Mouse (Mus musculus) MEL (cell line): ENCODE measurements around the gene Ttc24. TPM values are rescaled to one million over a fixed set of nuclear protein-coding genes. Genes with fewer than 3 reads are reported as not detected.
A peak's percentile ranks its signal among the peaks of the same experiment; 100 is the strongest.

Experiments used
- DNase-seq: peaks from one replicate; pipeline ENCODE4 v3.0.0; 2011; ENCODE audit warnings: low read depth, low spot score
- H3K27ac ChIP-seq: 2 replicates; pipeline ENCODE4 v1.5.1; 2012; ENCODE audit warnings: low read depth, mild to moderate bottlenecking, control low read depth, low read length, moderate library complexity; ENCODE audit not compliant: control insufficient read depth
- H3K27me3 ChIP-seq, 2 experiments: fragments of 150-350 bp in 1 of 2; sonication (generic) in 1 of 2; 2 replicates each; pipeline ENCODE4 v1.6.1; 2012; ENCODE audit warnings: low read length in 2 of 2, mild to moderate bottlenecking in 2 of 2, improper control_type of control experiment in 1 of 2, moderate library complexity in 1 of 2; ENCODE audit not compliant: insufficient read depth in 2 of 2, control insufficient read depth in 1 of 2
- H3K36me3 ChIP-seq, 2 experiments: 2 replicates each; pipeline ENCODE4 v1.6.1; 2012 to 2014; ENCODE audit warnings: low read length in 2 of 2, improper control_type of control experiment in 1 of 2, inconsistent platforms in 1 of 2, mild to moderate bottlenecking in 1 of 2; ENCODE audit not compliant: insufficient read depth in 2 of 2, control insufficient read depth in 1 of 2
- H3K4me1 ChIP-seq, 2 experiments: fragments of 150-350 bp in 1 of 2; sonication (generic) in 1 of 2; 2 replicates each; pipeline ENCODE4 v1.6.1; 2012; ENCODE audit warnings: low read length in 2 of 2, improper control_type of control experiment in 1 of 2, mild to moderate bottlenecking in 1 of 2; ENCODE audit not compliant: insufficient read depth in 2 of 2, control insufficient read depth in 1 of 2
- H3K4me3 ChIP-seq, 2 experiments: fragments of 150-350 bp in 1 of 2; sonication (generic) in 1 of 2; 2 replicates each; pipeline ENCODE4 v1.5.1; 2012; ENCODE audit warnings: low read depth in 2 of 2, low read length in 2 of 2, mild to moderate bottlenecking in 2 of 2, moderate library complexity in 2 of 2, control low read depth in 1 of 2, improper control_type of control experiment in 1 of 2; ENCODE audit not compliant: control insufficient read depth in 1 of 2, insufficient read depth in 1 of 2
- H3K79me2 ChIP-seq: 2 replicates; pipeline ENCODE4 v1.6.1; 2012; ENCODE audit warnings: mild to moderate bottlenecking, low read length, moderate library complexity; ENCODE audit not compliant: control insufficient read depth, poor library complexity, insufficient read depth
- H3K9ac ChIP-seq: 2 replicates; pipeline ENCODE4 v1.6.1; 2012; ENCODE audit warnings: low read depth, mild to moderate bottlenecking, control low read depth, low read length, moderate library complexity; ENCODE audit not compliant: control insufficient read depth, poor library complexity, severe bottlenecking
- H3K9me3 ChIP-seq: fragments of 150-350 bp; sonication (generic); replicated peaks from 2 replicates; pipeline ENCODE4 v1.6.1; 2012; ENCODE audit warnings: mild to moderate bottlenecking, low read length, improper control_type of control experiment, moderate library complexity; ENCODE audit not compliant: insufficient read depth
- BHLHE40 ChIP-seq: IDR thresholded peaks from 2 replicates; pipeline ENCODE4 v1.6.1; 2012; ENCODE audit warnings: low read depth, mild to moderate bottlenecking, inconsistent platforms, low read length, improper control_type of control experiment, borderline replicate concordance
- E2F4 ChIP-seq: IDR thresholded peaks from 2 replicates; pipeline ENCODE4 v1.6.1; 2011; ENCODE audit warnings: low read depth, low read length, improper control_type of control experiment, borderline replicate concordance
- EP300 ChIP-seq, 2 experiments: IDR thresholded peaks; 2 replicates each; pipeline ENCODE4 v1.6.1; 2011; ENCODE audit warnings: improper control_type of control experiment in 2 of 2, low read length in 2 of 2, low read depth in 1 of 2, mild to moderate bottlenecking in 1 of 2
- HCFC1 ChIP-seq: IDR thresholded peaks from 2 replicates; pipeline ENCODE4 v1.6.1; 2012; ENCODE audit warnings: low read depth, mild to moderate bottlenecking, inconsistent platforms, low read length, improper control_type of control experiment, moderate library complexity
- JUND ChIP-seq: IDR thresholded peaks from 2 replicates; pipeline ENCODE4 v1.6.1; 2011; ENCODE audit warnings: low read depth, mild to moderate bottlenecking, improper control_type of control experiment, low read length
- KAT2A ChIP-seq: conservative IDR thresholded peaks from 2 replicates; pipeline ENCODE4 v1.6.1; 2012; ENCODE audit warnings: low read depth, low read length, improper control_type of control experiment, inconsistent platforms
- MAX ChIP-seq: IDR thresholded peaks from 2 replicates; pipeline ENCODE4 v1.6.1; 2011; ENCODE audit warnings: low read length, improper control_type of control experiment
- MAZ ChIP-seq: IDR thresholded peaks from 2 replicates; pipeline ENCODE4 v1.6.1; 2012; ENCODE audit warnings: low read depth, mild to moderate bottlenecking, inconsistent platforms, low read length, improper control_type of control experiment
- MEF2A ChIP-seq: IDR thresholded peaks from 2 replicates; pipeline ENCODE4 v1.6.1; 2014; ENCODE audit warnings: low read depth, mild to moderate bottlenecking, inconsistent platforms, low read length, improper control_type of control experiment; ENCODE audit not compliant: poor library complexity, insufficient replicate concordance, severe bottlenecking; ENCODE audit errors: extremely low read depth
- MXI1 ChIP-seq: IDR thresholded peaks from 2 replicates; pipeline ENCODE4 v1.6.1; 2011; ENCODE audit warnings: mild to moderate bottlenecking, low read depth, low read length, improper control_type of control experiment
- MYC ChIP-seq: IDR thresholded peaks from 2 replicates; pipeline ENCODE4 v1.6.1; 2011; ENCODE audit warnings: low read depth, mild to moderate bottlenecking, low read length, improper control_type of control experiment, moderate library complexity
- NELFE ChIP-seq: IDR thresholded peaks from 2 replicates; pipeline ENCODE4 v1.6.1; 2011; ENCODE audit warnings: low read depth, low read length, improper control_type of control experiment
- POLR2A ChIP-seq, 2 experiments: IDR thresholded peaks; 2 replicates each; pipeline ENCODE4 v1.6.1; 2011 to 2012; ENCODE audit warnings: low read length in 2 of 2, mild to moderate bottlenecking in 2 of 2, control low read depth in 1 of 2, improper control_type of control experiment in 1 of 2, low read depth in 1 of 2, moderate library complexity in 1 of 2; ENCODE audit not compliant: control insufficient read depth in 1 of 2, insufficient read depth in 1 of 2, poor library complexity in 1 of 2
- POLR2AphosphoS2 ChIP-seq: IDR thresholded peaks from 2 replicates; pipeline ENCODE4 v1.6.1; 2011; ENCODE audit warnings: low read length, improper control_type of control experiment
- TAL1 ChIP-seq: IDR thresholded peaks from 2 replicates; pipeline ENCODE4 v1.6.1; 2012; ENCODE audit warnings: mild to moderate bottlenecking, inconsistent platforms, low read length, moderate library complexity, mixed read lengths
- TBP ChIP-seq: IDR thresholded peaks from 2 replicates; pipeline ENCODE4 v1.8.0; 2011; ENCODE audit warnings: low read depth, low read length, improper control_type of control experiment
- TCF12 ChIP-seq: IDR thresholded peaks from 2 replicates; pipeline ENCODE4 v1.6.1; 2014; ENCODE audit warnings: low read depth, mild to moderate bottlenecking, inconsistent platforms, low read length, improper control_type of control experiment, moderate library complexity
- USF2 ChIP-seq, 2 experiments: IDR thresholded peaks; 2 replicates each; pipeline ENCODE4 v1.6.1; 2011 to 2012; ENCODE audit warnings: improper control_type of control experiment in 2 of 2, low read length in 2 of 2, borderline replicate concordance in 1 of 2, inconsistent platforms in 1 of 2, low read depth in 1 of 2, mild to moderate bottlenecking in 1 of 2; ENCODE audit not compliant: insufficient read depth in 1 of 2
- ZMIZ1 ChIP-seq: IDR thresholded peaks from 2 replicates; pipeline ENCODE4 v1.6.1; 2012; ENCODE audit warnings: low read depth, mild to moderate bottlenecking, inconsistent platforms, low read length, improper control_type of control experiment, moderate library complexity
- polyA plus RNA-seq, 2 experiments: library from polyadenylated mRNA; stranded (reverse) in 1 of 2; unstranded in 1 of 2; fragments of >175 nt in 1 of 2; fragments of >200 nt in 1 of 2; gene quantifications; 2 replicates each; pipeline versions ENCODE4 v1.2.1 to v1.2.4; 2012; ENCODE audit warnings: low replicate concordance in 2 of 2, low read depth in 1 of 2; ENCODE audit not compliant: insufficient read length in 2 of 2, insufficient read depth in 1 of 2, missing spikeins in 1 of 2
- total RNA-seq: library from RNA; depleted of rRNA; stranded (reverse); fragments of 300-350 nt; gene quantifications from 2 replicates; pipeline ENCODE4 v1.2.3, GENCODE M21; 2012

Gene Ttc24
- total and polyA plus RNA-seq, 3 experiments: not detected

DNA sequence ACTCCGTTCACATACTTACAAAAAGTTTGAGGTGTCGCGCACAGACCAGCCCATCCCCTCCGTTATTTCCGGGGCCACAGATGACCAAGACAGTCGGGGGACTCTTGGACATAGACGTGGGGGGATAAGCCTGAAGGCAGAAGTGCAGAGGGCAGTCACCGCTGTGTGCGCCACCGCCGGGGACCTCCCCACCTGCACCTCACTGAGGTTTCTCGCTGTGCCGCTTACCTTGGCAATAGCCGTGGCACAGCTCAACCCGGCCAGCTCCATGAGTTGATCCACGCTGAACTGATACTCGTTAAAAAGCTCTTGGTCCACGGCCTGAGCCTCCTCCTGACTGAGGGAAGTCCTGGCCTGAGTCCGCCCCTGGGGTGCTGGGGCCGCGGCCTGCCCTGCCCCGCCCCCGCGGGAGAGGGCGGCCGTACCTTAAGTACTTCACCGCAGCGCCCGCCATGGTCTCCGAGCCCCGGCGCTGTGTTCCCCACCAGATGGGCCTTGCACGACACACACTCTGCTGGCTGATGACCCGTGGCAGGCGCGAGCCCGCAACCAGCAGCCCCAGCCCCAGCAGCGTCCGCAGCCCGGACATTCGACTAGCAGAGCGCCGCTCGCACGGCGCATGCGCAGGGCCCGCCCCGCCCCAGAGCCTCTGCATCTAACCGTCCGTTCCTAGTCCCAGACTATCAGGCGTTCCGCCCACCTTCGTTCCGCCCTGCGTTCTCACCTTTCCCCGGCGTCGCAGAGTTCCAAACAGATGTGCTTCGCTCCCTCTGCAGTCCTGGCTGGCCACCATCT, 20.0 kb downstream of the Ttc24 start, which contains the start of gene Naxe (continued):
- TF ChIP-seq E2F4 (no peak), MEF2A (no peak), POLR2AphosphoS2 (peak; percentile 15), JUND (no peak), HCFC1 (peak; percentile 86), TBP (peak; percentile 84), TAL1 (no peak), USF2 (IDR thresholded peaks at IDR 0.05; ENCODE audit: borderline replicate concordance in 1 of 2, insufficient read depth in 1 of 2, low read depth in 1 of 2, low read length in 2 of 2) (no peak), EP300 (IDR thresholded peaks at IDR 0.05; ENCODE audit: low read depth in 1 of 2, low read length in 2 of 2) (peak in 1 of 2 experiments; percentile 52; a peak in 2 of 4 replicates), NELFE (peak; percentile 97), POLR2A (IDR thresholded peaks at IDR 0.05; ENCODE audit: control insufficient read depth in 1 of 2, insufficient read depth in 1 of 2, low read depth in 1 of 2, low read length in 2 of 2, poor library complexity in 1 of 2) (peak; percentile 89 to 96), ZMIZ1 (peak; percentile 91; the same call in 1 of the 2 replicates), MAX (peak; percentile 93), KAT2A (no peak), MXI1 (peak; percentile 75)

DNA sequence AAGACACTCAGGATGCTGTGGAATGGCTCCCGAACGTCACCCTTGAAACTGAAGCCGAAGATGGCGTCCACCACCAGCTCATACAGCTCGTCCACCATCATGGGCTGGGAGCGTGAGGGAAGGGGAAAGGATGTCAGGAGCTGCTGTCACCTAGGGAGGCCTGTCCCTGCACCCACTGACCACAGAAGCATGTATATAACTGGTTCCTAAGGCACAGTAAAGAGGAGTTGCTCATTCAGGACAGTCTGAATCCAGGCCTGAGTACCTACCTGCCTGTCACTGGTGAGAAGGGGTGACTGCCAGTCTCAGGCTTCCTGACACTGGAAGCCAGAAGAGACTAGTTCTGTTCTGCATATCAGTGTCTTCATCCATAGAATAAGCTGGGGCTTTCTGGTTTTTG, 21.1 kb downstream of the Ttc24 start:
- no peak overlapping the region for H3K27ac ChIP-seq
- DNase-seq: peak; percentile 42
- H3K27me3 ChIP-seq: no peaks in the 10 kb centered on the region
- H3K4me1 ChIP-seq: peaks cover 0 to 10% of the 10 kb centered on the region in 2 experiments; a peak in 2 of 4 replicates
- H3K9me3 ChIP-seq: no peaks in the 10 kb centered on the region
- peak overlapping the region; percentile 90; the same call in 1 of the 2 replicates for H3K9ac ChIP-seq
- H3K4me3 ChIP-seq: no peak overlapping the region; a peak in 1 of 4 replicates
- peaks cover 7 to 10% of the 10 kb centered on the region in 2 experiments for H3K36me3 ChIP-seq
- TF ChIP-seq MAZ: no peak
- no peak for TF ChIP-seq TCF12
- no peak for TF ChIP-seq MYC
- 0 out of 2 replicates have a peak, but pooled peaks have one; percentile 18 for TF ChIP-seq ZMIZ1
- peak in 1 of 2 experiments; percentile 23; a peak in 1 of 4 replicates for TF ChIP-seq POLR2A (IDR thresholded peaks at IDR 0.05; ENCODE audit: control insufficient read depth in 1 of 2, insufficient read depth in 1 of 2, low read depth in 1 of 2, low read length in 2 of 2, poor library complexity in 1 of 2)
- no peak for TF ChIP-seq BHLHE40
- TF ChIP-seq MXI1: no peak
- peak; percentile 73 for TF ChIP-seq POLR2AphosphoS2
- TF ChIP-seq, all 39 proteins: peak for 3
- H3K79me2 ChIP-seq: peaks cover 6% of the 10 kb centered on the region; the same call in 1 of the 2 replicates
